Mouse (Mus musculus) embryonic stem cell, embryonic (primary cell): ENCODE measurements around the gene Klk1b4.
"Not testable (repeated sequence)": the region's sequence is repeated elsewhere in the genome, so short reads cannot be mapped to it uniquely, and the experiment has no call there.

Experiments
- CTCF ChIA-PET, 4 experiments: fragments of 300-600 bp in 2 of 4; fragments of 350-600 bp in 2 of 4; sonication (Branson Sonifier 250); formaldehyde crosslinking; loops; one replicate each; lab custom pipeline; 2022; ENCODE audit warnings: inconsistent platforms in 2 of 4; lab: Charles Lee
- POLR2A ChIA-PET, 4 experiments: fragments of 300-600 bp in 2 of 4; fragments of 350-600 bp in 2 of 4; sonication (Branson Sonifier 250); formaldehyde crosslinking; loops; one replicate each; lab custom pipeline; 2022; ENCODE audit warnings: antibody characterized with exemption in 4 of 4, inconsistent platforms in 1 of 4; lab: Charles Lee

The Klk1b4 gene

GRCm38 (mm10) chr7:44207135-44207534 lies at the start of gene Klk1b4:
Gene Klk1b4 (plus strand): TSS chr7:44207435.
- CTCF ChIA-PET, POLR2A ChIA-PET: not testable (repeated sequence)

DNA sequence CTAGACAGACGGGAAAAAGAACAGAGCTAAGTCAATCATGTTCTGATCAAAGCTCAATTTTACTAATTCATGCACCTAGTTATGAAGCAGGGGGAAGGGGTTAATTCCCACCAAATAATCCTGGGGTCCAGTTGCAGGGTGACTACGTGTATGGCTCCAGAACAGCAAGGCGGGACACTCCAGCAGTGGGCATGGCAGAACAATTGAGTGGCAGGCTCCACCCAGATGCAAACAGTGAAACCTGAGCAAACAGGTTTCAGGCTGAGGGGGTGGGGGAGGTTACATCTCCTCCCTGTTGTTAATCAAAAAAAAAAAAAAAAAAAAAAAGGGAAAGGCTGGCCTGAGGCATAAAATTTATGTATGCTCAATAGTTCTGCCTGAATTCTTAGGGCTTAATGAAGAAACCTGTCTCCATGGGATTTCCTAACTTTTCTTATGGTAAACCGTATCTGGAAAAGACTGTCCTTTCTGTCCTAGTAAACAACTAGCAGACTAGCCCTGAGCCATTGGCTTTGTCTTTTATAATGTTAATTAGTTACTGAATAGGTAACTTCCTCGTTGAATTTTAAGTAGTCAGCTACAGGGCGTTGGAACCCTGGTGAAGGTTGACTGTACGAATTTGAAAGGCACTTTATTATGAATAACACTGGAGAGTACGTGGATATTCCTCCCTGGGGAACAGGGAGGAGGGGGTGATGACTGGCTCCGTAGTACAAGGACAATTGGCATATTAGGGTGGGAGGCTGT lies 27.8 kb upstream of the Klk1b4 start:
- ChIA-PET CTCF (no interaction called here), POLR2A (no interaction called here)

- ChIA-PET CTCF (interaction anchor here in 1 of 4 experiments (0.7 kb wide), 1 partner anchor 39 kb away, joined by 3 read pairs; the partner anchor contains the start of gene Klk1), POLR2A (interaction anchor here in 1 of 4 experiments (1.2 kb wide), 1 partner anchor 19 kb away, joined by 3 read pairs; no protein-coding TSS in a partner anchor)
These were observed 20.7 kb upstream of the Klk1b4 start for GRCm38 (mm10) chr7:44186516-44186915.

GRCm38 (mm10) chr7:44187936-44188335 lies 19.3 kb upstream of the Klk1b4 start, which contains the start of gene Klk1b24:
Gene Klk1b24 (plus strand): TSS chr7:44188236.
- CTCF ChIA-PET, result not testable (repeated sequence)
- POLR2A ChIA-PET, result interaction anchor here in 3 of 4 experiments (0.5 to 1.2 kb wide), 3 partner anchors 17 to 451 kb away, joined by 3 read pairs; no protein-coding TSS in a partner anchor

DNA sequence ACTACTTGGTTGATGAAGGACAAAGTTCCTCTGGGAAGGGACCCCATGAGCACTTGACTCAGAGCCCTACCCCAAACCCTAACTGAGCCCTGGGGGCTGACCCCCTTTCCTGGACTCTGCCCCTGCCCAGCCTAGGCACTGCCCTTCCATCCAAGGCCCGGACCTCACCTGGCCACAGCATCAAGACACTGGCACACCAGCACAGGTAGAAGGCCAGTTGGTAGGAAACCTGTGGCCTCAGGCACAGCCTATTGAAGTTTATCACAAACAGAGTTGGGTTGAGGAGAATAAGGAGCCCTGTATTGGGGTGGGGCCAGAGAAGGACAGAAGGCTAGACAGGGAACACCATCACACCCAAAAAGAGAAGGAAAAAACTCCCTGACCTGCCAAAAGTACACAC lies 13.8 kb upstream of the Klk1b4 start:
- CTCF ChIA-PET, POLR2A ChIA-PET: not testable (repeated sequence)

- POLR2A ChIA-PET, result interaction anchor here in 1 of 4 experiments (0.6 kb wide), 1 partner anchor 66 kb away, joined by 10 read pairs; no protein-coding TSS in a partner anchor
- CTCF ChIA-PET, result no interaction called here
These were observed 9.3 kb upstream of the Klk1b4 start, which contains the start of gene Klk1b3 for GRCm38 (mm10) chr7:44197891-44198290. Gene Klk1b3 (plus strand): TSS chr7:44198191.

GRCm38 (mm10) chr7:44208307-44208706 lies 1.1 kb downstream of the Klk1b4 start:
- CTCF ChIA-PET, result no interaction called here
- POLR2A ChIA-PET, result no interaction called here

GRCm38 (mm10) chr7:44215645-44216044 lies 8.4 kb downstream of the Klk1b4 start, which contains the start of gene Klk1b5:
Gene Klk1b5 (plus strand): TSS chr7:44215945.
- ChIA-PET CTCF (no interaction called here), POLR2A (no interaction called here)

DNA sequence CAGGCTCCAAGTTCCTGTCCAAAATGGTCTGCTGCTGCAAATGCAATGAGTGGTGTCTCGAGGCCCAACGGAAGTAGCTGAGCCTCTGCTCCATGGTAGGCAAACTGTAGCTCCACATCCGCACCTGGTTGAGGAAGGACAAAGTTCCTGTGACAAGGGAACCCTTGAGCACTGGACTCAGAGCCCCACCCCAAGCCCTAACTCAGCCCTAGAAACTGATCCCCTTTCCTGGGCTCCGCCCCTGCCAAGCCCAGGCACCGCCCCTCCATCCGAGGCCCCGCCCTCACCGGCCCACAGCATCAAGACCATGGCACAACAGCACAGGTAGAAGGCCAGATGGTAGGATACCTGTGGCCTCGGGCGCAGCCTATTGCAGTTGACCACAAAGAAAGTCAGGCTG lies 14.4 kb downstream of the Klk1b4 start:
- POLR2A ChIA-PET, result interaction anchor here in 1 of 4 experiments (0.5 to 6.4 kb wide), 2 partner anchors 25 to 136 kb away, joined by 3 to 34 read pairs; partner anchors contain the start of genes 1700028J19Rik and 2410002F23Rik
- CTCF ChIA-PET, result not testable (repeated sequence)

GRCm38 (mm10) chr7:44222335-44222734 lies 15.1 kb downstream of the Klk1b4 start:
- POLR2A ChIA-PET, result interaction anchor here in 1 of 4 experiments (6.4 kb wide), 1 partner anchor 24 kb away, joined by 34 read pairs; the partner anchor contains the start of genes 1700028J19Rik and 2410002F23Rik
- CTCF ChIA-PET, result not testable (repeated sequence)

- POLR2A ChIA-PET, result interaction anchor here (0.8 to 6.4 kb wide), 12 partner anchors 8 to 271 kb away, joined by 3 to 34 read pairs (median 3); partner anchors contain the start of genes 1700028J19Rik (in 4 of the 4), 2410002F23Rik (in 4 of the 4), Emc10 (in 1 of the 4) and Fam71e1 (in 1 of the 4)
These were observed 17.8 kb downstream of the Klk1b4 start, which contains the start of gene Klk1 for GRCm38 (mm10) chr7:44225076-44225475. Gene Klk1 (plus strand): TSS chr7:44225360.

DNA sequence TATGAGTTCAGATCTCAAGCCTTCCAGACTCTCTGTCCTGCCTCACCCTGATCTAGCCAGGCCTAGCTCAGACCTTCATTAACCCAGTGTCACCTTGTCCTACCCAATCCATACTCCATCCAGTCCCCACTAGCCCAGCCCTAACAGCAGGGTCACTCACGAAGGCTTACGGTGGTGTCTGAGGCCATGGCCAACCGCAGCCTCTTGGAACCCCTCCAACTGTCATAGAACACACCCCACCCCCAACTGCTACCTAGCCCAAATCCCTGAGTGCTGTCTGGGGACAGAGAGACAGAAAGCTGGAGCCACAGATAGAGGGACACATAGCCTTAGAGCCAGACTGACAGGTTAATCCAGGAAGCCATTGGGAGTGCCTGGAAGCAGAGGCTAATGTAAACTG lies 28.7 kb downstream of the Klk1b4 start, which contains the start of gene Gm36864:
Gm36864 (plus strand) TSS at position 269 of the 400 bp plus-strand sequence.
- POLR2A ChIA-PET, result interaction anchor here in 3 of 4 experiments (0.6 to 2.7 kb wide), 4 partner anchors 10 to 18 kb away, joined by 3 to 18 read pairs (median 8); partner anchors contain the start of genes 1700028J19Rik (in 2 of the 3), 2410002F23Rik (in 2 of the 3) and Klk1 (in 1 of the 3)
- CTCF ChIA-PET, result no interaction called here

More at GRCm38 (mm10) chr7:44225076-44225475, 17.8 kb downstream of the Klk1b4 start, which contains the start of gene Klk1:
- CTCF ChIA-PET, result interaction anchor here in 3 of 4 experiments (0.6 to 1.2 kb wide), 5 partner anchors 21 to 449 kb away, joined by 3 to 11 read pairs (median 3); no protein-coding TSS in a partner anchor

GRCm38 (mm10) chr7:44239913-44240312 lies 32.7 kb downstream of the Klk1b4 start:
- ChIA-PET CTCF (interaction anchor here in 1 of 4 experiments (1.1 kb wide), 1 partner anchor 23 kb away, joined by 3 read pairs; no protein-coding TSS in a partner anchor), POLR2A (no interaction called here)

DNA sequence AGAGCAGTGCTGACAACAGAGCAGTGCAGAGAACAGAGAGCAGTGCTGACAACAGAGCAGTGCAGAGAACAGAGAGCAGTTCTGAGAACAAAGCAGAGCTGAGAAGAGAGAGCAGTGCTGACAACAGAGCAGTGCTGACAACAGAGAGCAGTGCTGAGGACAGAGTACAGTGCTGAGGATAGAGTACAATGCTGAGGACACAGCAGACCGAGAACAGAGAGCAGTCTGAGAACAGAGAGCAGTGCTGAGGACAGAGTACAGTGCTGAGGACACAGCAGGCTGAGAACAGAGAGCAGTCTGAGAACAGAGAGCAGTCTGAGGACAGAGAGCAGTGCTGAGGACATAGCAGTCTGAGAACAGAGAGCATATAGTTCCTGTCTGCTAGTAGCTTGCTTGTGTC lies 33.5 kb downstream of the Klk1b4 start:
- ChIA-PET CTCF (interaction anchor here in 1 of 4 experiments (1.1 kb wide), 1 partner anchor 22 kb away, joined by 3 read pairs; no protein-coding TSS in a partner anchor), POLR2A (interaction anchor here in 1 of 4 experiments (0.6 to 1.5 kb wide), 2 partner anchors 14 to 27 kb away, joined by 3 read pairs; no protein-coding TSS in a partner anchor)

- ChIA-PET CTCF (interaction anchor here in 1 of 4 experiments (1.1 kb wide), 1 partner anchor 22 kb away, joined by 3 read pairs; no protein-coding TSS in a partner anchor), POLR2A (interaction anchor here in 1 of 4 experiments (1.5 kb wide), 1 partner anchor 14 kb away, joined by 3 read pairs; no protein-coding TSS in a partner anchor)
These were observed 33.9 kb downstream of the Klk1b4 start for GRCm38 (mm10) chr7:44241163-44241562.

DNA sequence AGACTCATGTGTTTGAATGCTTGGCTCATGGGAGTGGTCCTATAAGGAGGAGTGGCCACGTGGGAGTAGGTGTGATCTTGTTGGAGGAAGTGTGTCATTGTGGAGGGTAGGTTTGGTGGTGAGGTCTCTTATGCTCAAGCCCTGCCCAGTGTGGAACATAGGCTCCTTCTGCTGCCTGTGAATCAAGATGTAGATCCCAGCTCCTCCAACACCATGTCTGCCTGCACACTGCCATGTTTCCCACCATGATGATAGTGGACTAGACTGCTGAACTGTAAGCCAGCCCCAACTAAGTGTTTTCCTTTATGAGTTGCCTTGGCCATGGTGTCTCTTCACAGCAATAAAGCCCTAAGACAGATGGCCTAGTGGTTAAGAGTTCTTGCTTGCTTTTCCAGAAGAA lies 36.8 kb downstream of the Klk1b4 start:
- ChIA-PET CTCF (no interaction called here), POLR2A (interaction anchor here in 1 of 4 experiments (5.3 kb wide), 1 partner anchor 16 kb away, joined by 67 read pairs; the partner anchor contains the start of genes Acp4 and Gm15517)

- ChIA-PET POLR2A (interaction anchor here (0.6 to 5.3 kb wide), 101 partner anchors 9 to 1967 kb away, joined by 3 to 67 read pairs (median 4); partner anchors contain the start of genes Klk1 (in 4 of the 4), Emc10 (in 2 of the 4), Fam71e1 (in 2 of the 4) and Gm36864 (in 2 of the 4)), CTCF (interaction anchor here (0.6 to 1.7 kb wide), 12 partner anchors 17 to 1695 kb away, joined by 3 to 6 read pairs (median 3); partner anchors contain the start of gene Klk1 (in 1 of the 4))
These were observed 39.1 kb downstream of the Klk1b4 start, which contains the start of the genes 1700028J19Rik and 2410002F23Rik for GRCm38 (mm10) chr7:44246055-44246983. Gene 1700028J19Rik (minus strand): TSS chr7:44246695. Gene 2410002F23Rik (plus strand): TSS chr7:44246722.
